Mouse (Mus musculus) forebrain, embryonic 14.5 days (tissue): ENCODE measurements around the gene Herc2. TPM values are rescaled to one million over a fixed set of nuclear protein-coding genes. Genes with fewer than 3 reads are reported as not detected.

Experiments
- ATAC-seq: fragments of 200-750 bp; cut with Nextera tagmentation; 2 replicates; pipeline ENCODE4 v1.8.0; 2017; ENCODE audit warnings: mild to moderate bottlenecking, moderate library complexity
- DNase-seq: peaks from one replicate; pipeline ENCODE4 v3.0.0-alpha.2; 2015; ENCODE audit warnings: low spot score
- H3K27ac ChIP-seq: fragments of 300-500 bp; sonication (generic); 2 replicates; pipeline ENCODE4 v1.5.1; 2014; ENCODE audit warnings: low read depth, mild to moderate bottlenecking, control low read depth, low read length, moderate library complexity
- H3K27me3 ChIP-seq: fragments of 300-500 bp; sonication (generic); replicated peaks from 2 replicates; pipeline ENCODE4 v1.6.1; 2014; ENCODE audit warnings: low read length, control low read depth, mixed read lengths; ENCODE audit not compliant: control insufficient read depth, insufficient read depth
- H3K36me3 ChIP-seq: fragments of 300-500 bp; sonication (generic); 2 replicates; pipeline ENCODE4 v1.6.1; 2014; ENCODE audit warnings: low read length, control low read depth; ENCODE audit not compliant: control insufficient read depth, insufficient read depth
- H3K4me1 ChIP-seq: fragments of 300-500 bp; sonication (generic); 2 replicates; pipeline ENCODE4 v1.6.1; 2014; ENCODE audit warnings: antibody characterized with exemption, low read length, control low read depth; ENCODE audit not compliant: control insufficient read depth, insufficient read depth
- H3K4me2 ChIP-seq: fragments of 300-500 bp; sonication (generic); 2 replicates; pipeline ENCODE4 v1.6.1; 2014; ENCODE audit warnings: mild to moderate bottlenecking, control low read depth, low read length
- H3K4me3 ChIP-seq: fragments of 300-500 bp; sonication (generic); 2 replicates; pipeline ENCODE4 v1.5.1; 2014; ENCODE audit warnings: low read depth, low read length, control low read depth
- H3K9ac ChIP-seq: fragments of 300-500 bp; sonication (generic); 2 replicates; pipeline ENCODE4 v1.6.1; 2014; ENCODE audit warnings: mild to moderate bottlenecking, low read length, control low read depth, moderate library complexity
- H3K9me3 ChIP-seq: fragments of 300-500 bp; sonication (generic); replicated peaks from 2 replicates; pipeline ENCODE4 v1.6.1; 2016; ENCODE audit warnings: low read length, control low read depth, mixed read lengths; ENCODE audit not compliant: control insufficient read depth
- WGBS: fragments of 180-500 bp; shearing (Covaris S2); extraction: QIAGEN DNeasy Blood & Tissue Kit; methylation state at CpG from one replicate; pipeline ENCODE4 v1.1.7; 2014; 5-methylcytosine and 5-hydroxymethylcytosine counted together
- polyA plus RNA-seq: library from polyadenylated mRNA; unstranded; fragments of >200 nt; fragmentation: Nextera tagmentation; extraction: Ambion mirVana; gene quantifications from 2 replicates; pipeline ENCODE4 v1.2.1, GENCODE M21; 2014

Gene Herc2
- polyA plus RNA-seq, 1 experiment from 2014 or later = 27.4 TPM

DNA sequence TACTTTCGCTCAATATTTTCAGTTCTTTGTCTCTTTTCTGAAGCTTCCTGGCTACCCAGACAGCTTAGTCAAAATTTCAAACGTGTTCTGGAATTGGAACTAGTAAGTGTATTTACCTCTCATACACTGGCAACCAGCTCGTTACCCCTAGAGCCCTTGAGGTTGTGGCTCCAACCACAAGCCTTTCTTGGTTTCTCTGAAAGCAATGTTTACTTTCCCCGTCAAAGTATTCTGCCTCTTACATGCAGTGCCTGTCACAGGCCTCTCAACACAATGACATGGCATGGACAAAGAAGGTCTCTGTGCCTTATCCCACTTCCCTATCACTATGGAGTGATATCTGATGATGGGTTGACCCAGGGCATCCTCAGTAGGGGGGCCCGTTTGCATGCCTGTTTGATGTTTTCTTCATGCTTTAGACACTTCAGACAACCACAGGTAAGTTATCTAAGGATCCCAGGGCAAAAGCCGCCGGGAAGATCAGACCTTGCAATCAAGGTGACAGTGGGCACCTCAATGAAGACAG, 31.5 kb upstream of the Herc2 start:
- DNase-seq (no peak), ATAC-seq (peak; percentile 4; the same call in 1 of the 2 replicates)
- no peak overlapping the region for H3K27ac ChIP-seq
- peaks cover 5% of the 10 kb centered on the region; the same call in 1 of the 2 replicates for H3K4me1 ChIP-seq
- peak overlapping the region; percentile 72 for H3K4me3 ChIP-seq
- no peaks in the 10 kb centered on the region for H3K9me3 ChIP-seq
- peak overlapping the region; percentile 84 for H3K9ac ChIP-seq
- no peaks in the 10 kb centered on the region for H3K27me3 ChIP-seq
- WGBS = 33% methylated on average over 7 of the region's 7 CpGs
- H3K4me2 ChIP-seq = peak overlapping the region; percentile 65
- H3K36me3 ChIP-seq = no peaks in the 10 kb centered on the region

DNA sequence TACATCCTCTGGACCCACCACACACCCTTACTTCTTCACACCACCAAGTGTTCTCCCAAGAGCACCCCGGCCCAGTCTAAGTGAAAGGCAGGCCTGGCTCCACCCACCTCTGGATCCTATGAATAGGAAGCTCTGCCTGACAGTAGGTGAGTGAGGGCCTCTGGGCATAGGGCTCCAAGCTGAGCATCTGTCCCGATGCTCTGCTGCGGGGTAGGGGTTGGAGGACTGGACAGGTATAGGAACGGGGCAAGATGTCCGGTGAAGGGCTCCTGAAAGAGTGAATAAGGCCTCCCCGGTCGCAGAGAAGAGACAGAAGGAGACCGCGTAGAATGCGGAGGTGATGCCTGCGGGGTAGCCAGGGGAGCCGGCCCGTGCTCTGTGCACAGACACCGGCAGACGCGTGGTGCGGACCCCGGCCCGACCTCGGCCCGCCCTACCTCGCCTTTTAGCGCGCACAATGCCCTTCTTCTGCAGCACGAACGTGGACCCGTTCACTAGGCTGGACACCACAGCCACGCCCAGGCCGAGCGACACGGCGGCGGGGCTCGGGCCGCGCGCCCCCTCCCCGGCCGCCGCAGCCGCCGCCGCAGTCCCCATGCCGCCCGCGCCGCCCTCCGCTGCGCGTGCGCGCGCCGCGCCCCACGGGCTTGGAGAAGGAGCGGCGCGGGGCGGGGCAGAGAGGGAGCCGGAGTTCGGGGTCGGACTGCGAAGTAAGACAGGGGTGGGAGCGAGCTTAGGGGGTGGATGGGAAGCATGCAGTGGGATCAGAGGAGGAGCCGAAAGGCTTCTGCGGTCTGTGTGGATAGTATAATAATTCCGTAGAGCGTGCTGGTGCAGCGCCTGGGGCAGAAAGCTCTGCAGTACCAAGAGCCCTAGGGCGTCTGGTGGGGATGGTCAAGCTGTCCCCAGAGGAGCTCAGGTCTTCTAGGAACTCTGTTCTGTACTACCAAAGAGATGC, 30.7 kb upstream of the Herc2 start:
- WGBS = under 1% methylated on average over 69 of the region's 71 CpGs
- Histone ChIP-seq H3K36me3 (no peaks in the 10 kb centered on the region), H3K27me3 (no peaks in the 10 kb centered on the region), H3K4me2 (peak overlapping the region; percentile 65), H3K4me3 (peak overlapping the region; percentile 72), H3K9me3 (no peaks in the 10 kb centered on the region), H3K27ac (peak overlapping the region; percentile 66), H3K4me1 (peaks cover 5% of the 10 kb centered on the region; the same call in 1 of the 2 replicates), H3K9ac (peak overlapping the region; percentile 84)
- peak; percentile 84 for DNase-seq
- ATAC-seq = peak; percentile 96

GRCm38 (mm10) chr7:56019930-56020253, 30.1 kb upstream of the Herc2 start, which contains the start of gene Nipa1:
Gene Nipa1 (minus strand): TSS chr7:56019954.
- 51% methylated on average over 3 of the region's 3 CpGs for WGBS
- Histone ChIP-seq H3K9ac (peak within 1 kb of the TSS; percentile 84), H3K4me3 (peak within 1 kb of the TSS; percentile 72), H3K9me3 (no peaks in the 10 kb centered on the region), H3K4me1 (peaks cover 5% of the 10 kb centered on the region; the same call in 1 of the 2 replicates), H3K36me3 (no peaks in the 10 kb centered on the region), H3K27ac (peak within 1 kb of the TSS; percentile 66), H3K4me2 (peak within 1 kb of the TSS; percentile 65), H3K27me3 (no peaks in the 10 kb centered on the region)
- DNase-seq (no peak), ATAC-seq (no peak)

- Histone ChIP-seq H3K4me3 (no peak overlapping the region), H3K9ac (no peak overlapping the region), H3K4me2 (no peak overlapping the region), H3K36me3 (no peaks in the 10 kb centered on the region), H3K9me3 (no peaks in the 10 kb centered on the region), H3K27me3 (no peaks in the 10 kb centered on the region), H3K27ac (no peak overlapping the region), H3K4me1 (peaks cover 2% of the 10 kb centered on the region; the same call in 1 of the 2 replicates)
- WGBS = 90% methylated on average over 3 of the region's 3 CpGs
- ATAC-seq = no peak
- DNase-seq = no peak
Observed at GRCm38 (mm10) chr7:56023586-56023985, 26.4 kb upstream of the Herc2 start.

GRCm38 (mm10) chr7:56042353-56042752, 7.6 kb upstream of the Herc2 start:
- ATAC-seq (0 out of 2 replicates have a peak, but pooled peaks have one; percentile 34), DNase-seq (peak; percentile 73)
- H3K4me3 ChIP-seq = no peak overlapping the region
- no peaks in the 10 kb centered on the region for H3K27me3 ChIP-seq
- no peak overlapping the region for H3K27ac ChIP-seq
- no peak overlapping the region for H3K9ac ChIP-seq
- no peaks in the 10 kb centered on the region for H3K36me3 ChIP-seq
- H3K4me2 ChIP-seq = no peak overlapping the region
- no peaks in the 10 kb centered on the region for H3K4me1 ChIP-seq
- no peaks in the 10 kb centered on the region for H3K9me3 ChIP-seq
- 13% methylated on average over 5 of the region's 5 CpGs for WGBS

GRCm38 (mm10) chr7:56043577-56044266, 6.3 kb upstream of the Herc2 start:
- H3K4me3 ChIP-seq = no peak overlapping the region
- no peaks in the 10 kb centered on the region for H3K4me1 ChIP-seq
- no peak overlapping the region for H3K9ac ChIP-seq
- H3K9me3 ChIP-seq = no peaks in the 10 kb centered on the region
- ATAC-seq (no peak), DNase-seq (no peak)
- H3K36me3 ChIP-seq = no peaks in the 10 kb centered on the region
- no peak overlapping the region for H3K27ac ChIP-seq
- H3K27me3 ChIP-seq = no peaks in the 10 kb centered on the region
- H3K4me2 ChIP-seq = no peak overlapping the region
- 62% methylated on average over 4 of the region's 4 CpGs for WGBS

DNA sequence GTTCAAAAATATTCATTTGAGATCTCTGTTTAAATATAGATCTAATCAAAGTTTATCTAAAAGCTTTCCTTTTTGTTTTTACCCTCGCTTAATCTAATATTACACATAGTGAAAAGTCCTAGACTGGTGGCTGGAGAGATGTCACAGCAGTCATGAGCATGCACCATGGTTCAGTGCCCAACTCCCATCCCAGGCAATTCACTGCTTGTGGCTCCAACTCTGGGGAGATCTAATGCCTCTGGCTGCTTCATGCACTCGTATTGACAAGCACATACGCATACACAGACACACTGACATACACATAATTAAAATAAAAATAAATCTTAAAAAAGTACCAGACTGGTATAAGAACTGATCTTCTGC, 5.7 kb upstream of the Herc2 start:
- Histone ChIP-seq H3K4me2 (no peak overlapping the region), H3K27me3 (no peaks in the 10 kb centered on the region), H3K4me1 (peaks cover 3% of the 10 kb centered on the region; the same call in 1 of the 2 replicates), H3K4me3 (no peak overlapping the region), H3K9me3 (no peaks in the 10 kb centered on the region), H3K27ac (no peak overlapping the region), H3K36me3 (no peaks in the 10 kb centered on the region), H3K9ac (no peak overlapping the region)
- no peak for DNase-seq
- 76% methylated on average over 3 of the region's 3 CpGs for WGBS
- no peak for ATAC-seq

DNA sequence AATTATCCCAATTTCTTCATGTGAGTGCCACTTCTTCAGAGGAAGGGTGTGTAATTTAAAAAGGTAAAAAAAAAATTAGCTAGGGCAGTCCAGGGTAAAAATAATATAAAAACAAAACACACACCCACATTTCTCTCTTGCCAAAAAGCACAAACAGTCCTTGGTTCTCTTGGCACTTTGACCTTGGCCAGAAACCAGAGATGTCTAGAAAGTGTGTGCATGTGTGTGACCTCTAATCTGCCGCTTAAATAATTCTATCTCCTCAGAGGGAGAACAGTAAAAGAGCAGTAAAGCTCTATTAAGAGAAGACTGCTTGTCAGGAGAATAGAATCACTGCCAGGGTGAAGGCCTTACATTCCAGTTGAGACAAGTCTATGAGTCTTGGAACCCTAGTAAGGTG, 2.8 kb upstream of the Herc2 start:
- Histone ChIP-seq H3K27ac (no peak overlapping the region), H3K4me3 (no peak overlapping the region), H3K27me3 (no peaks in the 10 kb centered on the region), H3K9ac (no peak overlapping the region), H3K9me3 (no peaks in the 10 kb centered on the region), H3K4me1 (peaks cover 15% of the 10 kb centered on the region), H3K36me3 (no peaks in the 10 kb centered on the region), H3K4me2 (no peak overlapping the region)
- DNase-seq = no peak
- no peak for ATAC-seq
- WGBS = 90% methylated on average over 1 of the region's 1 CpGs
